Mouse (Mus musculus) megakaryocyte, embryonic 14.5 days (primary cell): ENCODE results near the gene Hmgn2. TPM values are rescaled to one million over a fixed set of nuclear protein-coding genes. Genes with fewer than 3 reads are reported as not detected.

ENCODE experiments used
- H3K27me3 ChIP-seq: replicated peaks from 2 replicates; pipeline ENCODE3; 2012; ENCODE audit warnings: inconsistent platforms
- H3K36me3 ChIP-seq: replicated peaks from 2 replicates; pipeline ENCODE3; 2012; ENCODE audit warnings: low read length, inconsistent platforms, mixed read lengths
- H3K4me1 ChIP-seq: 2 replicates; pipeline ENCODE4 v1.6.1; 2012; ENCODE audit warnings: inconsistent platforms
- H3K4me3 ChIP-seq: replicated peaks from 2 replicates; pipeline ENCODE3; 2012; ENCODE audit warnings: moderate library complexity, mild to moderate bottlenecking, inconsistent platforms
- H3K9me3 ChIP-seq: 2 replicates; pipeline ENCODE4 v1.6.1; 2012; ENCODE audit warnings: inconsistent platforms
- FLI1 ChIP-seq: IDR thresholded peaks from 2 replicates; pipeline ENCODE4 v1.6.1; 2012; ENCODE audit warnings: low read length, inconsistent platforms, mixed read lengths
- GATA1 ChIP-seq: IDR thresholded peaks from 3 replicates; pipeline ENCODE4 v1.6.1; 2012; ENCODE audit warnings: mixed read lengths, low read length, inconsistent platforms, borderline replicate concordance
- polyA plus RNA-seq: library from polyadenylated mRNA; stranded (reverse); fragments of >175 nt; gene quantifications from 2 replicates; pipeline ENCODE4 v1.2.3, GENCODE M21; 2012; ENCODE audit warnings: low replicate concordance; ENCODE audit not compliant: insufficient read depth

Gene Hmgn2
- polyA plus RNA-seq, 1 experiment: 993 TPM

GRCm38 (mm10) chr4:133956358-133956757 is 12.1 kb downstream of the Hmgn2 start:
- H3K4me3 ChIP-seq: no peak overlapping the region
- TF ChIP-seq FLI1 (no peak), GATA1 (no peak)
- H3K36me3 ChIP-seq: no peaks in the 10 kb centered on the region
- no peaks in the 10 kb centered on the region for H3K9me3 ChIP-seq
- peaks cover 5% of the 10 kb centered on the region for H3K27me3 ChIP-seq
- no peaks in the 10 kb centered on the region for H3K4me1 ChIP-seq

GRCm38 (mm10) chr4:133946736-133947135 is 21.7 kb downstream of the Hmgn2 start:
- Histone ChIP-seq H3K4me3 (no peak overlapping the region), H3K9me3 (peaks cover 12% of the 10 kb centered on the region), H3K27me3 (peaks cover 20% of the 10 kb centered on the region), H3K4me1 (no peaks in the 10 kb centered on the region), H3K36me3 (no peaks in the 10 kb centered on the region)
- TF ChIP-seq GATA1: no peak
- TF ChIP-seq FLI1: no peak

- Histone ChIP-seq H3K27me3 (peaks cover 17% of the 10 kb centered on the region), H3K4me3 (no peak overlapping the region), H3K36me3 (no peaks in the 10 kb centered on the region), H3K9me3 (peaks cover 12% of the 10 kb centered on the region), H3K4me1 (peaks cover 13% of the 10 kb centered on the region)
- TF ChIP-seq GATA1 (no peak), FLI1 (no peak)
Observed at GRCm38 (mm10) chr4:133943791-133944190, 24.7 kb downstream of the Hmgn2 start.

GRCm38 (mm10) chr4:133942679-133943078 is 25.8 kb downstream of the Hmgn2 start:
- TF ChIP-seq GATA1 (no peak), FLI1 (no peak)
- Histone ChIP-seq H3K4me1 (peaks cover 22% of the 10 kb centered on the region), H3K4me3 (no peak overlapping the region), H3K27me3 (peaks cover 12% of the 10 kb centered on the region), H3K9me3 (peaks cover 12% of the 10 kb centered on the region), H3K36me3 (no peaks in the 10 kb centered on the region)

GRCm38 (mm10) chr4:133941576-133941975 is 26.9 kb downstream of the Hmgn2 start:
- peaks cover 12% of the 10 kb centered on the region for H3K27me3 ChIP-seq
- peaks cover 15% of the 10 kb centered on the region for H3K9me3 ChIP-seq
- H3K4me1 ChIP-seq: peaks cover 28% of the 10 kb centered on the region
- TF ChIP-seq GATA1 (no peak), FLI1 (no peak)
- peaks cover 2% of the 10 kb centered on the region for H3K36me3 ChIP-seq
- H3K4me3 ChIP-seq: no peak overlapping the region

GRCm38 (mm10) chr4:133940386-133941260 is 27.8 kb downstream of the Hmgn2 start:
- no peak for TF ChIP-seq FLI1
- no peak for TF ChIP-seq GATA1
- H3K27me3 ChIP-seq: peaks cover 12% of the 10 kb centered on the region
- peaks cover 32% of the 10 kb centered on the region for H3K4me1 ChIP-seq
- H3K36me3 ChIP-seq: peaks cover 2% of the 10 kb centered on the region
- no peak overlapping the region for H3K4me3 ChIP-seq
- H3K9me3 ChIP-seq: peaks cover 15% of the 10 kb centered on the region

GRCm38 (mm10) chr4:133938077-133938476 is 30.4 kb downstream of the Hmgn2 start:
- H3K4me3 ChIP-seq: no peak overlapping the region
- peaks cover 45% of the 10 kb centered on the region for H3K4me1 ChIP-seq
- H3K27me3 ChIP-seq: peaks cover 12% of the 10 kb centered on the region
- peaks cover 11% of the 10 kb centered on the region for H3K9me3 ChIP-seq
- no peak for TF ChIP-seq GATA1
- TF ChIP-seq FLI1: no peak
- peaks cover 2% of the 10 kb centered on the region for H3K36me3 ChIP-seq

GRCm38 (mm10) chr4:133931785-133932184 is 36.7 kb downstream of the Hmgn2 start:
- TF ChIP-seq FLI1 (no peak), GATA1 (no peak)
- Histone ChIP-seq H3K36me3 (no peaks in the 10 kb centered on the region), H3K4me3 (peak overlapping the region; percentile 59)

GRCm38 (mm10) chr4:133931349-133931748 is 37.1 kb downstream of the Hmgn2 start:
- Histone ChIP-seq H3K27me3 (no peaks in the 10 kb centered on the region), H3K4me3 (no peak overlapping the region), H3K4me1 (peaks cover 57% of the 10 kb centered on the region), H3K36me3 (no peaks in the 10 kb centered on the region), H3K9me3 (0 out of 2 replicates have a peak, but pooled peaks cover 4% of the 10 kb centered on the region)
- no peak for TF ChIP-seq GATA1
- no peak for TF ChIP-seq FLI1

More at GRCm38 (mm10) chr4:133931785-133932184, 36.7 kb downstream of the Hmgn2 start:
- H3K27me3 ChIP-seq: no peaks in the 10 kb centered on the region
- H3K4me1 ChIP-seq: peaks cover 57% of the 10 kb centered on the region
- peaks cover 5% of the 10 kb centered on the region; the same call in 1 of the 2 replicates for H3K9me3 ChIP-seq

GRCm38 (mm10) chr4:133929278-133929670 is 39.2 kb downstream of the Hmgn2 start:
- H3K4me1 ChIP-seq: peaks cover 56% of the 10 kb centered on the region
- no peaks in the 10 kb centered on the region for H3K36me3 ChIP-seq
- H3K9me3 ChIP-seq: no peaks in the 10 kb centered on the region
- no peak for TF ChIP-seq FLI1
- no peak for TF ChIP-seq GATA1
- peak overlapping the region; percentile 86 for H3K4me3 ChIP-seq
- no peaks in the 10 kb centered on the region for H3K27me3 ChIP-seq
